ENCODE assay signal across 14 mouse cellular contexts in genomic region chr7:127220440-127220839, GRCm38 (mm10). TPM values are rescaled to one million over a fixed set of nuclear protein-coding genes. Genes with fewer than 3 reads are reported as not detected.
DNase-seq lines count a peak whose midpoint lies in the region; ATAC-seq lines count a peak whose summit lies in the region.
"Had no signal": no experiment of that assay in that cellular context is flagged by ENCODE, and none has a peak within 500 bp of the region (broad histone marks: within the 10 kb centered on the region; RNA-seq: fewer than 3 reads in every experiment).

No protein-coding gene starts in this region.

- DNase-seq in spleen, postnatal 36 days (ENCODE audit: low spot score in 2 of 2) = peak; percentile 46 to 53
- DNase-seq in spleen, adult 12 weeks (ENCODE audit: low spot score) = no peak
- peak; percentile 20 to 42 for DNase-seq in CD8-positive naive resting alpha-beta T cell, adult 2 months (ENCODE audit: low read depth in 2 of 2, low spot score in 2 of 2)
- DNase-seq in thymus, postnatal 25 days = peak; percentile 40
- DNase-seq in frontal cortex, postnatal 36 days (ENCODE audit: low spot score in 2 of 2) = no peak
- DNase-seq: adrenal gland, adult 2 months; cerebellum, adult 9-10 months; gastrocnemius, postnatal 10 days; kidney, adult 8-10 months; kidney, postnatal 25 days; left cerebral cortex, postnatal 4 days had no signal

- peak; percentile 82 for ATAC-seq in activated CD4-positive, CD25-positive, alpha-beta regulatory T cell, adult 4 months
- no peak for ATAC-seq in cerebellum, adult (ENCODE audit: insufficient number of reproducible peaks, low FRiP score, low TSS enrichment)
- ATAC-seq: lung, postnatal 0 days had no signal

RNA-seq across cellular contexts. Expression of gene Mylpf, which starts 11.8 kb away (rescaled TPM):
- polyA plus RNA-seq in activated CD4-positive, CD25-positive, alpha-beta regulatory T cell, adult 4 months (2017; shearing (Covaris generic)) = 10 to 100 TPM; 26.7 to 30.7 TPM
- polyA plus RNA-seq: adrenal gland, adult 2 months had no signal

RNA-seq across cellular contexts. Expression of gene Tbc1d10b, which starts 12.2 kb away (rescaled TPM):
- polyA plus RNA-seq in activated CD4-positive, CD25-positive, alpha-beta regulatory T cell, adult 4 months (2017; shearing (Covaris generic)) = 10 to 100 TPM; 13.6 to 18.9 TPM

RNA-seq across cellular contexts. Expression of gene Zfp553, which starts 12.4 kb away (rescaled TPM):
- 1 to 10 TPM; 4.1 to 8.0 TPM for polyA plus RNA-seq in activated CD4-positive, CD25-positive, alpha-beta regulatory T cell, adult 4 months (2017; shearing (Covaris generic))

RNA-seq across cellular contexts. Expression of gene Sept1, which starts 12.5 kb away (rescaled TPM):
- polyA plus RNA-seq in activated CD4-positive, CD25-positive, alpha-beta regulatory T cell, adult 4 months (2017; shearing (Covaris generic)) = 100 to 1,000 TPM; 811 to 836 TPM

RNA-seq across cellular contexts. Expression of gene Zfp771, which starts 23.6 kb away (rescaled TPM):
- polyA plus RNA-seq in activated CD4-positive, CD25-positive, alpha-beta regulatory T cell, adult 4 months (2017; shearing (Covaris generic)) = 1 to 10 TPM in 1 of 2 experiments, under 1 TPM in 1; 0.29 to 1.1 TPM

Comparison
In these comparisons a context has a peak if more than half of its experiments do, and no peak if none do; other contexts are left out.
1. DNase-seq: peak in spleen, postnatal 36 days (2 of 2), CD8-positive naive resting alpha-beta T cell, adult 2 months (2 of 2) and thymus, postnatal 25 days (single experiment); none in spleen, adult 12 weeks (single experiment) and frontal cortex, postnatal 36 days (0 of 2).